Mouse (Mus musculus) retina, embryonic 14.5 days (tissue): ENCODE data around the gene Klhl3.
"Not testable (repeated sequence)": the region's sequence is repeated elsewhere in the genome, so short reads cannot be mapped to it uniquely, and the experiment has no call there.

Experiments used
- DNase-seq: peaks from one replicate; pipeline ENCODE4 v3.0.0-alpha.2; 2015; ENCODE audit warnings: low spot score

Gene Klhl3

GRCm38 (mm10) chr13:58113061-58113900 is at the start of gene Klhl3:
Gene Klhl3 (minus strand): TSS chr13:58113592.
- DNase-seq, result peak; percentile 76

- no peak for DNase-seq
These were observed 47.4 kb upstream of the Klhl3 start for GRCm38 (mm10) chr13:58160761-58161160.

- DNase-seq, result peak; percentile 94
These were observed 44.9 kb upstream of the Klhl3 start for GRCm38 (mm10) chr13:58158099-58158912.

- DNase-seq, result peak; percentile 91
These were observed 44.2 kb upstream of the Klhl3 start, which contains the start of gene Idnk for GRCm38 (mm10) chr13:58157447-58158098. Gene Idnk (plus strand): TSS chr13:58157649.

- DNase-seq, result peak; percentile 8
These were observed 43.6 kb upstream of the Klhl3 start for GRCm38 (mm10) chr13:58157036-58157435.

- no peak for DNase-seq
These were observed 42.6 kb upstream of the Klhl3 start for GRCm38 (mm10) chr13:58156031-58156430.

- DNase-seq, result no peak
These were observed 37.0 kb upstream of the Klhl3 start for GRCm38 (mm10) chr13:58150442-58150841.

GRCm38 (mm10) chr13:58149629-58150028 is 36.2 kb upstream of the Klhl3 start:
- no peak for DNase-seq

GRCm38 (mm10) chr13:58149033-58149558 is 35.7 kb upstream of the Klhl3 start:
- peak; percentile 73 for DNase-seq

GRCm38 (mm10) chr13:58148256-58148831 is 35.0 kb upstream of the Klhl3 start:
- DNase-seq, result peak; percentile 86

GRCm38 (mm10) chr13:58147760-58148159 is 34.4 kb upstream of the Klhl3 start:
- DNase-seq, result no peak

GRCm38 (mm10) chr13:58146603-58147002 is 33.2 kb upstream of the Klhl3 start:
- DNase-seq, result not testable (repeated sequence)

GRCm38 (mm10) chr13:58131692-58132091 is 18.3 kb upstream of the Klhl3 start:
- no peak for DNase-seq

- DNase-seq, result no peak
These were observed 16.4 kb upstream of the Klhl3 start for GRCm38 (mm10) chr13:58129687-58130246.

- DNase-seq, result peak; percentile 96
These were observed 15.6 kb upstream of the Klhl3 start for GRCm38 (mm10) chr13:58128768-58129671.

- peak; percentile 97 for DNase-seq
These were observed 15.0 kb upstream of the Klhl3 start, which contains the start of gene Hnrnpa0 for GRCm38 (mm10) chr13:58128396-58128767. Gene Hnrnpa0 (minus strand): TSS chr13:58128556.

GRCm38 (mm10) chr13:58127766-58128361 is 14.5 kb upstream of the Klhl3 start:
- peak; percentile 53 for DNase-seq

GRCm38 (mm10) chr13:58126862-58127765 is 13.7 kb upstream of the Klhl3 start:
- DNase-seq, result peak; percentile 35

GRCm38 (mm10) chr13:58126126-58126525 is 12.7 kb upstream of the Klhl3 start:
- peak; percentile 84 for DNase-seq
